Mouse (Mus musculus) MEL (cell line): Measurements from ENCODE around the gene Myl12a.

Experiments used
- CTCF ChIP-seq, 3 experiments: IDR thresholded peaks in 2 of 3; conservative IDR thresholded peaks in 1 of 3; 2 replicates each; pipeline ENCODE4 v1.5.1; 2011 to 2012; ENCODE audit warnings: low read length in 3 of 3, low read depth in 2 of 3, mild to moderate bottlenecking in 2 of 3, improper control_type of control experiment in 1 of 3, inconsistent platforms in 1 of 3, mixed read lengths in 1 of 3, moderate library complexity in 1 of 3; ENCODE audit not compliant: control insufficient read depth in 1 of 3, insufficient read depth in 1 of 3, poor library complexity in 1 of 3, severe bottlenecking in 1 of 3
- KAT2A ChIP-seq: conservative IDR thresholded peaks from 2 replicates; pipeline ENCODE4 v1.6.1; 2012; ENCODE audit warnings: low read depth, low read length, improper control_type of control experiment, inconsistent platforms
- POLR2A ChIP-seq, 2 experiments: IDR thresholded peaks; 2 replicates each; pipeline ENCODE4 v1.6.1; 2011 to 2012; ENCODE audit warnings: low read length in 2 of 2, mild to moderate bottlenecking in 2 of 2, control low read depth in 1 of 2, improper control_type of control experiment in 1 of 2, low read depth in 1 of 2, moderate library complexity in 1 of 2; ENCODE audit not compliant: control insufficient read depth in 1 of 2, insufficient read depth in 1 of 2, poor library complexity in 1 of 2
- SIN3A ChIP-seq: IDR thresholded peaks from 2 replicates; pipeline ENCODE4 v1.6.1; 2012; ENCODE audit warnings: low read length, improper control_type of control experiment, inconsistent platforms

DNA sequence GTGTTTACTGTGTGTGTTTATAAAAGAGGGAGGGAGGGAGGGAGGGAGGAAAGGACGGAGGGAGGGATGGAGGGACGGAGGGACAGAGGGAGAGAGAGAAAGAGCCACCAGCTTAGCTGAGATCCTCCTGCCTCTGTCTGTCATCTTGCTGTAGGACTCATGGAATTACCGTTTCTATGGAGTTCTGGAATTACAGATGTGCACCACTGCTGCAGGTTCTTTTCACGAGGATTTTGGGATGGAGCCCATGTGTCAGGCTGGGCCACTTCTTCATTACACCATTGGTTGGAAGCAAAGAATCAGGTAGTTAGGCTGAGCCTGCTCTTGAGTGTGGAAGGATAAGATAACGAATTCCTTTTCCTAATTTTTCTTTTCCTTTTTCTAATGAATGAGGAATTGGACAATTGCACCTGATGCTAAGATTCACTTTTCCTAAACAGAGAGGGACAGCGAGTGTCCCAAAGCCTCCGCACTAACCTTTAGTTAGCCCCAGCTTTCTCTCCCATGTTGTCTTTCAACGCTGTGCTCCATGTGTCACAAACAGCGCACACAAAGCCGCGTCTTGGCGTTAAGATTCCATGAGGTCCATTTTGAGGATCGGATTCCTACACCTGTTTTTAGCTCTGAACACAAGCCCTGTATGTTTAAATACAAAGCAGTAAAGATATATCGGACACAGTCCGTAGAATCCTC is 16.1 kb upstream of the Myl12a start:
- TF ChIP-seq CTCF (IDR thresholded peaks at IDR 0.05 in 2 of 3, conservative IDR thresholded peaks at IDR 0.05 in 1 of 3; ENCODE audit: control insufficient read depth in 1 of 3, insufficient read depth in 1 of 3, low read depth in 2 of 3, low read length in 3 of 3, poor library complexity in 1 of 3, severe bottlenecking in 1 of 3) (no peak), KAT2A (no peak), SIN3A (no peak), POLR2A (IDR thresholded peaks at IDR 0.05; ENCODE audit: control insufficient read depth in 1 of 2, insufficient read depth in 1 of 2, low read depth in 1 of 2, low read length in 2 of 2, poor library complexity in 1 of 2) (no peak)
